Mouse (Mus musculus): ENCODE data around the gene Tcp11. TPM values are rescaled to one million over a fixed set of nuclear protein-coding genes. Genes with fewer than 3 reads are reported as not detected.

Gene Tcp11
- polyA plus RNA-seq, 2 experiments: 1.0 to 2.8 TPM

- no peak overlapping the region for H3K9ac ChIP-seq (ENCODE audit: low read depth, low read length, severe bottlenecking)
- ATAC-seq (ENCODE audit: low FRiP score, low read depth) (no peak), DNase-seq (ENCODE audit: low spot score) (no peak)
- WGBS: 89% methylated on average over 13 of the region's 13 CpGs
- no peak overlapping the region for H3K27ac ChIP-seq (replicated peaks; ENCODE audit: low read depth, low read length)
- H3K27me3 ChIP-seq (ENCODE audit: control insufficient read depth, insufficient read depth, low read length): no peaks in the 10 kb centered on the region
- H3K4me1 ChIP-seq (ENCODE audit: control insufficient read depth, insufficient read depth, low read length): no peaks in the 10 kb centered on the region
- H3K4me2 ChIP-seq (replicated peaks; ENCODE audit: low read depth, low read length, severe bottlenecking): no peak overlapping the region
- no peaks in the 10 kb centered on the region for H3K36me3 ChIP-seq (ENCODE audit: control insufficient read depth, insufficient read depth, low read length)
- no peak for TF ChIP-seq POLR2A (IDR thresholded peaks at IDR 0.05; ENCODE audit: borderline replicate concordance, extremely low read depth, insufficient read depth, insufficient read length)
- H3K9me3 ChIP-seq (ENCODE audit: control insufficient read depth, low read length): no peaks in the 10 kb centered on the region
- no peak overlapping the region for H3K4me3 ChIP-seq (replicated peaks; ENCODE audit: low read length)
Observed at GRCm38 (mm10) chr17:28070256-28070655, 10.2 kb downstream of the Tcp11 start.

DNA sequence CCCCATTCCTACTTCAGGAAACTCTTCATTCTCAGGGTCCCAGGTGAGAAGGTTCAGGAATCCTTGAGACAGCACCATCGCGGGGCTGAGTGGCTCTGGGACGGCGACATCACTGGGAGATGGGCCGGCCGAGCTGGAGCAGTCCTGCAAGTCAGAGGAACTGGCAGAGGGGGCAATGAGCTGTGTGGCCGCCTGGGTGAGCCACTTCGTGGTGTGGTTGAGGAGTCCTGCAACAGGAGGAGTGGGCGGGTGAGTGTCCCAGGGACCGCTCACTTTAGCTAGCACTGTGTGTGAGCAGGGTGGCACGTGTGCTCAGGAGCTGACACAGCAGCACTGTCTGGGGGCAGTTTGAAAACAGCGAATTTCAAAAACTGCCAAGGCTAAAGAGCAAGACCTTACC lies 11.0 kb downstream of the Tcp11 start:
- Histone ChIP-seq H3K27ac (replicated peaks; ENCODE audit: low read depth, low read length) (no peak overlapping the region), H3K4me2 (replicated peaks; ENCODE audit: low read depth, low read length, severe bottlenecking) (no peak overlapping the region), H3K36me3 (ENCODE audit: control insufficient read depth, insufficient read depth, low read length) (no peaks in the 10 kb centered on the region), H3K9ac (ENCODE audit: low read depth, low read length, severe bottlenecking) (no peak overlapping the region), H3K4me3 (replicated peaks; ENCODE audit: low read length) (no peak overlapping the region), H3K4me1 (ENCODE audit: control insufficient read depth, insufficient read depth, low read length) (no peaks in the 10 kb centered on the region), H3K27me3 (ENCODE audit: control insufficient read depth, insufficient read depth, low read length) (no peaks in the 10 kb centered on the region), H3K9me3 (ENCODE audit: control insufficient read depth, low read length) (no peaks in the 10 kb centered on the region)
- TF ChIP-seq POLR2A (IDR thresholded peaks at IDR 0.05; ENCODE audit: borderline replicate concordance, extremely low read depth, insufficient read depth, insufficient read length): no peak
- ATAC-seq (ENCODE audit: low FRiP score, low read depth): no peak
- DNase-seq (ENCODE audit: low spot score): no peak
- WGBS: 15% methylated on average over 12 of the region's 12 CpGs

- H3K4me1 ChIP-seq (ENCODE audit: control insufficient read depth, insufficient read depth, low read length): peaks cover 7% of the 10 kb centered on the region; the same call in 1 of the 2 replicates
- H3K4me2 ChIP-seq (replicated peaks; ENCODE audit: low read depth, low read length, severe bottlenecking): no peak overlapping the region
- H3K27me3 ChIP-seq (ENCODE audit: control insufficient read depth, insufficient read depth, low read length): no peaks in the 10 kb centered on the region
- H3K27ac ChIP-seq (replicated peaks; ENCODE audit: low read depth, low read length): no peak overlapping the region
- DNase-seq (ENCODE audit: low spot score): no peak
- TF ChIP-seq POLR2A (IDR thresholded peaks at IDR 0.05; ENCODE audit: borderline replicate concordance, extremely low read depth, insufficient read depth, insufficient read length): no peak
- 75% methylated on average over 4 of the region's 4 CpGs for WGBS
- H3K36me3 ChIP-seq (ENCODE audit: control insufficient read depth, insufficient read depth, low read length): no peaks in the 10 kb centered on the region
- H3K4me3 ChIP-seq (replicated peaks; ENCODE audit: low read length): no peak overlapping the region
- no peaks in the 10 kb centered on the region for H3K9me3 ChIP-seq (ENCODE audit: control insufficient read depth, low read length)
- no peak for ATAC-seq (ENCODE audit: low FRiP score, low read depth)
- H3K9ac ChIP-seq (ENCODE audit: low read depth, low read length, severe bottlenecking): no peak overlapping the region
Observed at GRCm38 (mm10) chr17:28067303-28067702, 13.1 kb downstream of the Tcp11 start.

GRCm38 (mm10) chr17:28063163-28063562 lies 17.3 kb downstream of the Tcp11 start:
- no peak for TF ChIP-seq POLR2A (IDR thresholded peaks at IDR 0.05; ENCODE audit: borderline replicate concordance, extremely low read depth, insufficient read depth, insufficient read length)
- no peaks in the 10 kb centered on the region for H3K9me3 ChIP-seq (ENCODE audit: control insufficient read depth, low read length)
- H3K9ac ChIP-seq (ENCODE audit: low read depth, low read length, severe bottlenecking): no peak overlapping the region
- no peaks in the 10 kb centered on the region for H3K27me3 ChIP-seq (ENCODE audit: control insufficient read depth, insufficient read depth, low read length)
- DNase-seq (ENCODE audit: low spot score) (peak; percentile 49), ATAC-seq (ENCODE audit: low FRiP score, low read depth) (peak; percentile 31; the same call in 1 of the 2 replicates)
- no peak overlapping the region for H3K4me2 ChIP-seq (replicated peaks; ENCODE audit: low read depth, low read length, severe bottlenecking)
- H3K27ac ChIP-seq (replicated peaks; ENCODE audit: low read depth, low read length): peak overlapping the region; percentile 28; the same call in 1 of the 2 replicates
- H3K36me3 ChIP-seq (ENCODE audit: control insufficient read depth, insufficient read depth, low read length): peaks cover 13% of the 10 kb centered on the region
- no peak overlapping the region for H3K4me3 ChIP-seq (replicated peaks; ENCODE audit: low read length)
- 37% methylated on average over 6 of the region's 6 CpGs for WGBS
- peaks cover 17% of the 10 kb centered on the region; the same call in 1 of the 2 replicates for H3K4me1 ChIP-seq (ENCODE audit: control insufficient read depth, insufficient read depth, low read length)

DNA sequence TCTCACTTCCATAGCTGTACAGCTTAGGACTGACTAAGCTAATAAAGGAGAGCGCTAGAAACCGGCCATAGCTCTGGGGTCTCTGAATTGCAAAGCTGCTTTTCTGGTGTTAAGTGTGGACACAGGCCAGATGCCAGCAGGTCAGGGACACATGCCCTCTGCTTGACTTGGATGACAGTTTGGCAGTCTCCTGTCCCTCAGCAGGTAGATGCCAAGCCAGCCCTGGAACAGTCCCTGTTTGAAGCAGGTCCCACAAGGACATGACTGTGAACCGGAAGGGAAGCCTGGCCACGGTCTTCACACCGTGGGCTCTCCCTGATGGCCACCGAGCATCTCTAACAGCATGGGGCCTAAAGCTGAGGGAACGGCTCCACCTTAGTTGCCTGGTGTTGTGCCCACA lies 17.7 kb downstream of the Tcp11 start:
- H3K9me3 ChIP-seq (ENCODE audit: control insufficient read depth, low read length): no peaks in the 10 kb centered on the region
- TF ChIP-seq POLR2A (IDR thresholded peaks at IDR 0.05; ENCODE audit: borderline replicate concordance, extremely low read depth, insufficient read depth, insufficient read length): no peak
- peaks cover 17% of the 10 kb centered on the region; the same call in 1 of the 2 replicates for H3K4me1 ChIP-seq (ENCODE audit: control insufficient read depth, insufficient read depth, low read length)
- H3K4me3 ChIP-seq (replicated peaks; ENCODE audit: low read length): no peak overlapping the region
- ATAC-seq (ENCODE audit: low FRiP score, low read depth): no peak
- peaks cover 18% of the 10 kb centered on the region for H3K36me3 ChIP-seq (ENCODE audit: control insufficient read depth, insufficient read depth, low read length)
- H3K9ac ChIP-seq (ENCODE audit: low read depth, low read length, severe bottlenecking): no peak overlapping the region
- DNase-seq (ENCODE audit: low spot score): no peak
- WGBS: 72% methylated on average over 7 of the region's 7 CpGs
- no peak overlapping the region for H3K27ac ChIP-seq (replicated peaks; ENCODE audit: low read depth, low read length)
- no peak overlapping the region for H3K4me2 ChIP-seq (replicated peaks; ENCODE audit: low read depth, low read length, severe bottlenecking)
- no peaks in the 10 kb centered on the region for H3K27me3 ChIP-seq (ENCODE audit: control insufficient read depth, insufficient read depth, low read length)

GRCm38 (mm10) chr17:28061472-28061871 lies 19.0 kb downstream of the Tcp11 start:
- Histone ChIP-seq H3K27ac (replicated peaks; ENCODE audit: low read depth, low read length) (no peak overlapping the region), H3K4me1 (ENCODE audit: control insufficient read depth, insufficient read depth, low read length) (peaks cover 17% of the 10 kb centered on the region; the same call in 1 of the 2 replicates), H3K9me3 (ENCODE audit: control insufficient read depth, low read length) (no peaks in the 10 kb centered on the region), H3K36me3 (ENCODE audit: control insufficient read depth, insufficient read depth, low read length) (peaks cover 29% of the 10 kb centered on the region), H3K9ac (ENCODE audit: low read depth, low read length, severe bottlenecking) (no peak overlapping the region), H3K4me3 (replicated peaks; ENCODE audit: low read length) (no peak overlapping the region), H3K4me2 (replicated peaks; ENCODE audit: low read depth, low read length, severe bottlenecking) (no peak overlapping the region), H3K27me3 (ENCODE audit: control insufficient read depth, insufficient read depth, low read length) (no peaks in the 10 kb centered on the region)
- WGBS: 60% methylated on average over 7 of the region's 7 CpGs
- no peak for TF ChIP-seq POLR2A (IDR thresholded peaks at IDR 0.05; ENCODE audit: borderline replicate concordance, extremely low read depth, insufficient read depth, insufficient read length)
- peak; percentile 50; the same call in 1 of the 2 replicates for ATAC-seq (ENCODE audit: low FRiP score, low read depth)
- DNase-seq (ENCODE audit: low spot score): peak; percentile 65
